Mouse (Mus musculus): ENCODE measurements around the gene Trim7.
"Not testable (repeated sequence)": the region's sequence is repeated elsewhere in the genome, so short reads cannot be mapped to it uniquely, and the experiment has no call there.

Trim7 gene

GRCm38 (mm10) chr11:48825979-48826751 is at the start of gene Trim7, which contains the start of gene Gm12184:
Gene Trim7 (plus strand): TSS chr11:48826140.
Gene Gm12184 (minus strand): TSS chr11:48826655.
- not testable (repeated sequence) for DNase-seq (ENCODE audit: low read depth, low spot score)

- peak; percentile 67 for DNase-seq (ENCODE audit: low read depth, low spot score)
Measured at GRCm38 (mm10) chr11:48776664-48777063, 49.3 kb upstream of the Trim7 start.

- DNase-seq (ENCODE audit: low read depth, low spot score): no peak
Measured at GRCm38 (mm10) chr11:48777303-48777702, 48.6 kb upstream of the Trim7 start.

- DNase-seq (ENCODE audit: low read depth, low spot score): peak; percentile 67
Measured at GRCm38 (mm10) chr11:48779450-48779849, 46.5 kb upstream of the Trim7 start.

GRCm38 (mm10) chr11:48782243-48782642 is 43.7 kb upstream of the Trim7 start:
- no peak for DNase-seq (ENCODE audit: low read depth, low spot score)

GRCm38 (mm10) chr11:48787455-48788211 is 38.3 kb upstream of the Trim7 start:
- DNase-seq (ENCODE audit: low read depth, low spot score): peak; percentile 94

GRCm38 (mm10) chr11:48788311-48789089 is 37.4 kb upstream of the Trim7 start:
- DNase-seq (ENCODE audit: low read depth, low spot score): peak; percentile 91

- no peak for DNase-seq (ENCODE audit: low read depth, low spot score)
Measured at GRCm38 (mm10) chr11:48789215-48789614, 36.7 kb upstream of the Trim7 start.

GRCm38 (mm10) chr11:48789973-48790823 is 35.7 kb upstream of the Trim7 start:
- DNase-seq (ENCODE audit: low read depth, low spot score): peak; percentile 86

- DNase-seq (ENCODE audit: low read depth, low spot score): no peak
Measured at GRCm38 (mm10) chr11:48790946-48791345, 35.0 kb upstream of the Trim7 start.

GRCm38 (mm10) chr11:48791894-48792293 is 34.0 kb upstream of the Trim7 start:
- DNase-seq (ENCODE audit: low read depth, low spot score): not testable (repeated sequence)

- DNase-seq (ENCODE audit: low read depth, low spot score): no peak
Measured at GRCm38 (mm10) chr11:48793184-48793583, 32.8 kb upstream of the Trim7 start.

- no peak for DNase-seq (ENCODE audit: low read depth, low spot score)
Measured at GRCm38 (mm10) chr11:48795221-48795620, 30.7 kb upstream of the Trim7 start.

- DNase-seq (ENCODE audit: low read depth, low spot score): no peak
Measured at GRCm38 (mm10) chr11:48796290-48796689, 29.6 kb upstream of the Trim7 start.

GRCm38 (mm10) chr11:48797287-48797686 is 28.7 kb upstream of the Trim7 start:
- no peak for DNase-seq (ENCODE audit: low read depth, low spot score)

GRCm38 (mm10) chr11:48798308-48798707 is 27.6 kb upstream of the Trim7 start:
- no peak for DNase-seq (ENCODE audit: low read depth, low spot score)

GRCm38 (mm10) chr11:48798984-48799920 is 26.7 kb upstream of the Trim7 start:
- no peak for DNase-seq (ENCODE audit: low read depth, low spot score)

GRCm38 (mm10) chr11:48799921-48800701 is 25.8 kb upstream of the Trim7 start, which contains the start of gene Rack1:
Gene Rack1 (plus strand): TSS chr11:48800332.
- DNase-seq (ENCODE audit: low read depth, low spot score): peak; percentile 97
